Mouse (Mus musculus) bone marrow, adult 2 months (tissue): ENCODE results near the gene Rgl1.

ENCODE experiments used
- CTCF ChIP-seq: fragments of 200-500 bp; IDR thresholded peaks from 2 replicates; pipeline ENCODE4 v1.5.1; 2011; ENCODE audit warnings: low read length, control low read depth; ENCODE audit not compliant: control insufficient read depth, insufficient read depth
- POLR2A ChIP-seq: fragments of 200-500 bp; IDR thresholded peaks from 2 replicates; pipeline ENCODE4 v1.6.1; 2011; ENCODE audit warnings: low read depth, mild to moderate bottlenecking, control low read depth, low read length, borderline replicate concordance; ENCODE audit not compliant: control insufficient read depth

GRCm38 (mm10) chr1:152550973-152551372 lies 215.2 kb downstream of the Rgl1 start:
- TF ChIP-seq CTCF (no peak), POLR2A (no peak)
